Mouse (Mus musculus): ENCODE measurements around the gene Macc1. TPM values are rescaled to one million over a fixed set of nuclear protein-coding genes. Genes with fewer than 3 reads are reported as not detected.

Gene Macc1
- polyA plus RNA-seq (2012; rRNA removed), result 0.01 and 0.02 TPM in 2 replicates

GRCm38 (mm10) chr12:119313970-119314369 lies at the start of gene Macc1:
Gene Macc1, plus strand, starts transcription at chr12:119314270.

Other genes starting within 250 kb of the Macc1 start
- 0.06 and 0.07 TPM in 2 replicates for gene Itgb8, start 75.5 kb upstream of the Macc1 start, polyA plus RNA-seq (2012; rRNA removed)

Data from liver, embryonic 18 days (tissue).